Mouse (Mus musculus) telencephalon, adult 2 months (tissue): Measurements from ENCODE around the gene Afmid.

ENCODE experiments used
- DNase-seq: peaks from one replicate; pipeline ENCODE4 v3.0.0-alpha.2; 2011; ENCODE audit warnings: low read depth, low spot score

Gene Afmid

GRCm38 (mm10) chr11:117878892-117879291, 53.2 kb downstream of the Afmid start:
- no peak for DNase-seq

DNA sequence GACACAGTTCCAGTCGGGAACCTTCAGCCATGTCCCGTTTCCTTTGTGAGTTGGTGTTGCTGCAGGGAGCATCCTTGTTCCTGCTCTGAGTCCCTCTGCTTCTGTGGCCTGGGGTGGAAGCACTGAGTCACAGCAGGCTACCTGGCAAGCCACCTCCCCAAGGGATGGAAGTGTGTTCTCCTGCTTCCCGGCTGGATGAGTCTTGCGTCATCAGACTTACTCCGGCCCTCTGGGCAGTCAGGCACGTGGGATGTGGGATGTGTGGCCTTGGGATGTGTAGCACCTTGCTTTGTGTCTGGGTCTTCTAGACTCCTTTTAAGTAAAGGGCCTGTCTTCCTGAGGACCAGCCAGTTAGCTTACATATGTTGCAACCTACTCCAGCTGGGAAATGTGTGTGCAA, 54.0 kb downstream of the Afmid start:
- no peak for DNase-seq

DNA sequence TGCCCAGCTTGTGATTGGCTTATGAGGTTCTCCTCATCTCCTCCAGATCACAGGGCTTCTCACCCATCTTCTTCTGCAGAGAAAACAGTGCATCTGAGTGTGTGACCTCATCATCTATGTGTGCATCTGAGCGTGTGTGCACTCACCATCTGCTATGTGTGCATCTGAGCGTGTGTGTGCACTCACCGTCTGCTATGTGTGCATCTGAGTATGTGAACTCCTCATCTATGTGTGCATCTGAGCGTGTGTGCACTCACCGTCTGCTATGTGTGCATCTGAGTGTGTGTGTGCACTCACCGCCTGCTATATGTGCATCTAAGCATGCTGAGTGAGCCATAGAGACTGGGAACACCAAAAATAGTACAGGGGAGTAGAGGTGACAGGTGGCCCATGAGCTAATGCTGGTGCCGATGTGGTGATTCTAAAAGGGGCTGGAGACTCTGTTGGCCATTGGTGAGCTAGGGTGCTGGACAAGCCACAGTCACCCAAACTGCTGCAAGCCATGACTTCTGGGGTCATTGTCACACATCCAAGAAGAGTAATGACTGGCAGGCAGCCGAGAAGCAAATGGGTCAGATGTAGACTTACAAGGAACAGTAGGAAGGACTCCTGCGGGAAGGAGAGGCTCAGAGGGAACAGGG, 54.7 kb downstream of the Afmid start:
- no peak for DNase-seq

- no peak for DNase-seq
These were observed 55.2 kb downstream of the Afmid start for GRCm38 (mm10) chr11:117880977-117881358.

DNA sequence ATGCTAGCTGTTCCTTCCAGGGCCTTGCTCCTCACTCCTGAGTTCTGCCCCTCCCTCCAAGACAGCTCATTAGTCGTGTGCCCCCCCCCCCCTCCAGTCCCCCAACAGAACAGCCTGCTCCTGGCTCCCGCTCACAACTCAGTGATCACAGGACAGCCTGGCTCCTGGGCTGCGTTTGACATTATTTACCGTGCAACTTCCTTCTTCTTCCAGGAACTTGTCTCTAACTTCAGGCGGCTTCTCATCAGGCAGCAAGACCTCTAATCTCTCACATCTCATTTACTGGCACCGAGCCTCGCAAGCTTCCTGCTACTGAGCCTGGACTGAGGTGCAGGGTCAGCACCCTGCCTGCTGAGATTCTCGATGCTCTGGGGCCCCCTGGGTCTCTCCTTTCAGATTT, 56.1 kb downstream of the Afmid start:
- no peak for DNase-seq

GRCm38 (mm10) chr11:117882208-117882607, 56.5 kb downstream of the Afmid start:
- no peak for DNase-seq

DNA sequence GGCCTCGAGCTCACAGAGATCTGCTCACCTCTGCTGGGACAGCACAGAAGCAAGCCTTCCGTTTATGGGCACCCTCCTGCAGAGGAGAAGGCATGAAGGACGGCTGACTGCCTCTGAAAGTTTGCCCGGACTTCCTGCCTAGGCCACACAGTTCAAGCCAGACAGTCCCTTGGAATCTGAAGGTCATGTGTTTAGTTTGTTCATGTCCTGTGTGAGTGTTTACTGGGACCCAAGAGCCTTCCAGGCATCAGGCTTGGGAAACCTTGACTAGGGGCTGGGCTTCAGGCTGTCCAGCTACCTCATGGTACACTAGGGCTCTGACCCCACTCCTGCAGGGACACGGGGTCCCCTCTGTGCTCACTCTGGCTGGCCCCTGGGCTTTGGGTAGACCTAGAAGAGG, 60.3 kb downstream of the Afmid start:
- no peak for DNase-seq

- no peak for DNase-seq
These were observed 62.6 kb downstream of the Afmid start for GRCm38 (mm10) chr11:117888168-117888852.

DNA sequence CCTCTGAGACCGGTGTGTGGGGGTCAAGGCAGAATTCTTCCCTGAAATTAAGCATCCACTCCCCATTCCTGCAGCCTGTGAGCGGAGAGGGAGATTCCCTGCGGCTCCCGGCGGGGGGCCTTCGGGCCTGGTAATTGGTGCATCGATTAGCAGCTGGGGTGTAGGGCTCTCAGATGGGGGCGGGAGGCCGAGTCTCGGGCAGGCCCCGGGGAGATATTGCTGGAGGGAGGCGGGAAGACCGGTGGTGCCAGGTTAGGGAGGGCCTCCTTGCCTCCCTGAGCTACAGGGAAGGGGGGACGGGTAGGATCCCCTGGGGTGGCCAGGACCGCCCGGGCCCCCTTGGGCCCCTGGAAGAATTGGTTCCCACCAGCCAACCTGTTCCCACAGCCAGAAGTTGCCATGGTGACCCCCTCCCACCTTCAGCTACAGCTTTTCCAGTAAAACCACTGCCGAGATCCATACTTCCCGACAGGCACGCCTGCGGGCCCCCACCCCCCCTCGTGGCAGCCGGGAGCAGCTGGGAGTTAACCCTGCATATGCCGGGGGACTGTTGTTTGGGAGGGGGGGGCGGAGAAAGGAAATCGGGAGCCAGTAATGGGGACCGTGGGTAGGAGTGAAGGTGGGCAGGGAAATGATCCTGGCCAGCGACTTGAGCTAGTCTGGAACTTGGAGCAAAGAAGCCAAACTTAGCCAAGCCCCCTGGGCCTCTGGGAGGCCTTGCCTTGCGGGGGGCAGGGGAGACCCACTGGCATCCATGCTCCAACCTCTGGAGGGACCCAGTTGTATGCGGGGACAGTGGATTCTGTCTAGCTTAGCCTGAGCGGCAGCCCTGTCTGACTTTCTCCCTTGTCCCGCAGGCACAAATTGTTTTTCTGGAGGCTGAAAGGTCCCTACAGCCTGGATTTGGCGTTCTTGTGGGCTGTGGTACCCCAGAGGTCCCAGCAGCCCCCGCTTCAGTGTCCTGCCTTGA, 63.4 kb downstream of the Afmid start:
- no peak for DNase-seq
